Mouse (Mus musculus) olfactory bulb, adult 2 months (tissue): ENCODE results near the gene Slco2b1. TPM values are rescaled to one million over a fixed set of nuclear protein-coding genes. Genes with fewer than 3 reads are reported as not detected.
"Not testable (repeated sequence)": the region's sequence is repeated elsewhere in the genome, so short reads cannot be mapped to it uniquely, and the experiment has no call there.

Source experiments
- H3K27ac ChIP-seq: fragments of 200-500 bp; 2 replicates; pipeline ENCODE4 v1.5.1; 2012; ENCODE audit warnings: low read depth, low read length; ENCODE audit not compliant: insufficient read depth
- H3K4me1 ChIP-seq: fragments of 200-500 bp; 2 replicates; pipeline ENCODE4 v1.6.1; 2012; ENCODE audit warnings: low read length; ENCODE audit not compliant: control insufficient read depth, insufficient read depth
- H3K4me3 ChIP-seq: fragments of 200-500 bp; 2 replicates; pipeline ENCODE4 v1.5.1; 2012; ENCODE audit warnings: mild to moderate bottlenecking, low read depth, low read length, moderate library complexity; ENCODE audit not compliant: insufficient read depth
- CTCF ChIP-seq: fragments of 200-500 bp; IDR thresholded peaks from 2 replicates; pipeline ENCODE4 v1.5.1; 2012; ENCODE audit warnings: low read depth, mild to moderate bottlenecking, low read length, moderate library complexity; ENCODE audit not compliant: insufficient read depth
- POLR2A ChIP-seq: fragments of 200-500 bp; IDR thresholded peaks from 2 replicates; pipeline ENCODE4 v1.6.1; 2012; ENCODE audit warnings: mild to moderate bottlenecking, low read depth, low read length, moderate library complexity; ENCODE audit not compliant: insufficient read depth
- WGBS: fragments of 180-500 bp; shearing (Covaris S2); methylation state at CpG from one replicate; pipeline ENCODE4 v1.1.7; 2018; 5-methylcytosine and 5-hydroxymethylcytosine counted together
- polyA plus RNA-seq: library from polyadenylated mRNA; stranded (reverse); fragments of >200 nt; gene quantifications from 2 replicates; pipeline ENCODE4 v1.2.4, GENCODE M21; 2012; ENCODE audit warnings: low replicate concordance; ENCODE audit not compliant: missing spikeins, insufficient read depth, insufficient read length

Gene Slco2b1
- polyA plus RNA-seq, 1 experiment = not detected

DNA sequence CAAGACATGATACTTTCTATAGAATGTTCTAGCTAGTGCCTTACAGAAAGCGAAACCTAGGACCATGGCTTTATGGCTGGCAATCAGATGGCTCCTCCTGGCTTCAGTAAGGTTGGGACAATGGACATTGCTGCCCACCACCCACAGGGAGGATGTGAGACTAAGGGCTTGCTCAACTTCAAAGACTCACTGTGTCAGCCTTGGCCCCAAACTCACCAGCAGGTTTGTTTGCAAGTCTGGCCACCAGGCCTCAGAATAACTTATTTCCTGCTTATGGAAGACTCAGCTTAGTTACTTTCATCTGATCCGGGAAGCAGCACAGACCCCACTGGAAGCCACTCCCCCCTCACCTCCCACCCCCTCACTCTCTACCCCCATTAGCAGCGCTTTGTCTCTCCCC is 12.0 kb downstream of the Slco2b1 start:
- Histone ChIP-seq H3K4me1 (0 out of 2 replicates have a peak, but pooled peaks cover 5% of the 10 kb centered on the region), H3K4me3 (no peak overlapping the region), H3K27ac (0 out of 2 replicates have a peak overlapping the region, but pooled peaks have one; percentile 10)
- 72% methylated on average over 3 of the region's 3 CpGs for WGBS
- no peak for TF ChIP-seq POLR2A
- TF ChIP-seq CTCF = no peak

- Histone ChIP-seq H3K4me1 (0 out of 2 replicates have a peak, but pooled peaks cover 5% of the 10 kb centered on the region), H3K4me3 (no peak overlapping the region), H3K27ac (0 out of 2 replicates have a peak overlapping the region, but pooled peaks have one; percentile 10)
- TF ChIP-seq CTCF = no peak
- TF ChIP-seq POLR2A = no peak
- WGBS = 88% methylated on average over 3 of the region's 3 CpGs
These were observed 12.6 kb downstream of the Slco2b1 start for GRCm38 (mm10) chr7:99698576-99698975.

GRCm38 (mm10) chr7:99695471-99696057 is 15.6 kb downstream of the Slco2b1 start:
- no peak for TF ChIP-seq POLR2A
- no peak for TF ChIP-seq CTCF
- WGBS = 87% methylated on average over 8 of the region's 8 CpGs
- H3K27ac ChIP-seq = no peak overlapping the region
- H3K4me1 ChIP-seq = 0 out of 2 replicates have a peak, but pooled peaks cover 5% of the 10 kb centered on the region
- H3K4me3 ChIP-seq = no peak overlapping the region

- H3K27ac ChIP-seq, H3K4me1 ChIP-seq, H3K4me3 ChIP-seq: not testable (repeated sequence)
- WGBS = 84% methylated on average over 5 of the region's 5 CpGs
These were observed 16.7 kb downstream of the Slco2b1 start for GRCm38 (mm10) chr7:99694424-99694823.

DNA sequence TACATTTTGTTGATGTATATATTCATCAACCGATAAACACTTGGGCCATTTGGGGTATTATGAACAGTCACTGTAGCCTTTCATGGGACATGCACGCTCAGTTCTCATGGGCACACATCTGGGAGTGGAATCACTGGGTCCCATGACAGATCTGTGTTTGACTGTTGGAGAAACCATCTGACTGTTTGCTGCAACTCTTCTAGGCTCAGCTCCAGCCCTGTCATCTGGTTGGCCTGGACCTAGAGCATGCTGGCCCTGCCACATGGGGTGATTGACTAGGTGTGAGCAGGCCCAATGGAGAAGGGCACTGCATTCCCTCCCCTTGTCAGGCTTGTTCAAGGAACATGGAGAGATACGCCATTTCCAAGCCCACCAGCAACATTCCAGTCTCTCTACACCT is 17.2 kb downstream of the Slco2b1 start:
- Histone ChIP-seq H3K27ac (no peak overlapping the region), H3K4me1 (0 out of 2 replicates have a peak, but pooled peaks cover 3% of the 10 kb centered on the region), H3K4me3 (no peak overlapping the region)
- WGBS = 96% methylated on average over 3 of the region's 3 CpGs
- TF ChIP-seq POLR2A (no peak), CTCF (no peak)

- 97% methylated on average over 3 of the region's 3 CpGs for WGBS
- H3K27ac ChIP-seq = no peak overlapping the region
- H3K4me1 ChIP-seq = 0 out of 2 replicates have a peak, but pooled peaks cover under 1% of the 10 kb centered on the region
- H3K4me3 ChIP-seq = no peak overlapping the region
- no peak for TF ChIP-seq CTCF
These were observed 17.8 kb downstream of the Slco2b1 start for GRCm38 (mm10) chr7:99693387-99693786.

- Histone ChIP-seq H3K27ac (no peak overlapping the region), H3K4me3 (no peak overlapping the region), H3K4me1 (no peaks in the 10 kb centered on the region)
- WGBS = 45% methylated on average over 3 of the region's 3 CpGs
- TF ChIP-seq POLR2A (no peak), CTCF (no peak)
These were observed 18.7 kb downstream of the Slco2b1 start for GRCm38 (mm10) chr7:99692396-99692795.

DNA sequence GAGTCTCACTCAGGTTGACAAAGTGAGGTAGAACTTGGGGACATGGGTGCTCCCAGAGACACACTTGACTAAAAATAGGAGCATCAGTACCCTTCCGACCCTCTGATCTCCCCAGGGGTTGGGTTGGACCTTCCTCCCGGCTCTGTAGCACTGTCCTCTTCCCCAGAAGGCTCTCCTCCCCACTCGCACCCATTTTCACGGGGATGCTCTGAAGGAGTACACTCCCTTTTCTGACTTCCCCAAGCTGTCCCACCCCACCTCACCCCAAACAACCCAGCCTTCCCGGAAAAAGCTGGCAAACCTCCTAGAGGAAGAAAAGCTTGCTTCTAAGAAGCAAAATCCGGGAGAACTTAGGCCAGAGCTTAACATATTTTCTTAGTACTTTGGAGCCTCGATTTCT is 20.3 kb downstream of the Slco2b1 start:
- 75% methylated on average over 7 of the region's 7 CpGs for WGBS
- Histone ChIP-seq H3K27ac (no peak overlapping the region), H3K4me3 (no peak overlapping the region), H3K4me1 (no peaks in the 10 kb centered on the region)
- TF ChIP-seq CTCF (no peak), POLR2A (no peak)

DNA sequence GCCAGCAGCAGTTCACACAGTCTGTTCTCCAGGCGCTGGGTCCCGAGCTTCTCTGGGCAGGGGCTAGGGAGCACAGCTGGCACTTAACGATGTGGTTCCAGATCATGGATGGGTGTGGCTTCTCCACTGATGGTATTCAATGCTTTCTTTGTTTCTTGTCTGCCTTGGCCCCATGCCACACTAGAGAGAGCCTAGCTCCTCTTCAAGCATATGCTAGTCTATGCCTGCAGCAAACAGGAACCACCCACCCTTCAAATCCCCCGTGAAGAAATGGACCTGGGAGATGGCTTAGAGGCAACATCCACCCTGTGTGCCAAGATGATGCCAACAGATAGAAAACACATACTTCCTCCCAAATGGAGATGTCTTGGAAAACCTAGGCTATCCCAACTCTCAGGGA is 27.1 kb downstream of the Slco2b1 start:
- H3K4me1 ChIP-seq = peaks cover 6% of the 10 kb centered on the region; the same call in 1 of the 2 replicates
- TF ChIP-seq CTCF (no peak), POLR2A (no peak)
- no peak overlapping the region for H3K4me3 ChIP-seq
- 23% methylated on average over 4 of the region's 4 CpGs for WGBS
- no peak overlapping the region for H3K27ac ChIP-seq

GRCm38 (mm10) chr7:99680771-99681170 is 30.4 kb downstream of the Slco2b1 start:
- Histone ChIP-seq H3K4me1 (peaks cover 6% of the 10 kb centered on the region; the same call in 1 of the 2 replicates), H3K27ac (no peak overlapping the region), H3K4me3 (no peak overlapping the region)
- WGBS = 85% methylated on average over 5 of the region's 5 CpGs
- no peak for TF ChIP-seq POLR2A
- TF ChIP-seq CTCF = no peak
